Mouse (Mus musculus): ENCODE data around the gene Rac1.
"Not testable (repeated sequence)": the region's sequence is repeated elsewhere in the genome, so short reads cannot be mapped to it uniquely, and the experiment has no call there.

The Rac1 gene

DNA sequence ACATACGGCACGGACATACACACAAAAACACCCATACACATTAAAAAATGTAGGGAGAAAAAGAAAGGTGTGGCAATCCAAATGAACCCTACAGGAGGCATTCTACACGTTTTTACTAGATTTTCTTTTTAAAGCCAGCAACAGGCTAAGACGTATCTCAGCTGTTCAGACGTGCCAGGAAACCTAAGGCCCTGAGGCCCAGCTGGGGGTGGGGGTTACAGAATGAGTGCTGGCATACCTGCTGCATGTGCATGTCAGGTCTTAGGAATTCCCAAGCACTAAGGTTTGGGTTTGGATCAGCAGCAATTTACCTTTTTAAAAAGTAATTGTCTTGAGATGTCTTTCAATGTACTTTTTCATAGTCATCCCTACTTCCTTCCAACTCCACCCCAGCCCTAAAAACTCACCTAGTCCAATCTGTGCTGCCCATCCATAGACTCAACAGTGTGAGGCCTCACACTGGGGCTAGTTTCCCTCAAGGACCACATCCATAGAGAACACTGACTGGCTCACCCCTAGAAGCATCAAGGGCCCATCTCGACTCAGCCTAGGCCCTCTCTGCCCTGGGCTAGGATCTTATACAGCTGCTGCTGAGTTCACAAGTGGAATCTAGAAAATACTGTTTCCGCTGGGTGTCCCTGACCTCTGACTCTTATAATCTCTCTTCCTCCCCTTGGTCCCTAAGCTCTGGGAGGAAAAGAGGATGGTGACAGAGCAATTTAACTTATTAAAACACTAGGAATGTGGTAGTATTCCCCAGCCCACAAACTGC is 2.2 kb downstream of the Rac1 start:
- peak; percentile 91 for DNase-seq

DNA sequence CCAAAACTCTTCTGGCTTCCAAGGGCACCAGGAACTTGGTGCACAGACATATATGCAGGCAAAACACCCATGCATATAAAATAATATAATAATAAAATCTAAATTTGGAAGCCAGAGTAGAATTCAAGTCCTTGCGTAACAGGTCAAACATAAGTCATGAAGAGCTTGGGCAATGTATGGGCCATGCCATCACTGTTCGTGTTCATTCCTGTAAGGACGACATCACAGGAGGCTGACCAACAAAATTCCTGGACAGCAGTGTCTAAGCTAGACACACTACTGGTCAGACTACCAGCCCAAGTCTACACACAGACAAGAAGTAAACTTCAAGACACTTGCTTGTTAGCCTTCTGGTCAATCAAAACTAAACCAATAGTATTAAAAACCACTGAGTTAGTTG is 5.0 kb downstream of the Rac1 start:
- DNase-seq: no peak

- peak; percentile 93 for DNase-seq
Observed at GRCm38 (mm10) chr5:143520415-143520814, 7.4 kb downstream of the Rac1 start.

GRCm38 (mm10) chr5:143518045-143518591 is 9.7 kb downstream of the Rac1 start:
- peak; percentile 90 for DNase-seq

GRCm38 (mm10) chr5:143517436-143517835 is 10.4 kb downstream of the Rac1 start:
- DNase-seq: peak; percentile 84

DNA sequence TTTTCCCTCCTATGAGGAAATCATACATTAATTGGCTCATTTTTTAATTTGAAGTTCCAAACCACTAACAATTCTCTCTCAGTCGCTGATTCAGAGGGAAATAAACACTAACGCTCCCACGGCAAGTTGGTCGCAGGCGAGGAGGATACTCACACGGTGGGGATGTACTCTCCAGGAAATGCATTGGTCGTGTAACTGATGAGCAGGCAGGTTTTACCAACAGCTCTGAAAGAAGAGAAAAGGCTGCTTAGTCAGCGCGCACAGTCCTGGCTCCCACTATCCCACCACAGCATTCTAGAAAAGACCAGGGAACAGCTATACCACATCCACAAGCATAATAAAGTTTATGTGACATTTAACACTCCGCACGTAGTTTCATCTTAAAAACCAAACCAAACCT is 10.8 kb downstream of the Rac1 start:
- peak; percentile 85 for DNase-seq

- DNase-seq: no peak
Observed at GRCm38 (mm10) chr5:143514878-143515277, 13.0 kb downstream of the Rac1 start.

- DNase-seq: no peak
Observed at GRCm38 (mm10) chr5:143512305-143512704, 15.5 kb downstream of the Rac1 start.

DNA sequence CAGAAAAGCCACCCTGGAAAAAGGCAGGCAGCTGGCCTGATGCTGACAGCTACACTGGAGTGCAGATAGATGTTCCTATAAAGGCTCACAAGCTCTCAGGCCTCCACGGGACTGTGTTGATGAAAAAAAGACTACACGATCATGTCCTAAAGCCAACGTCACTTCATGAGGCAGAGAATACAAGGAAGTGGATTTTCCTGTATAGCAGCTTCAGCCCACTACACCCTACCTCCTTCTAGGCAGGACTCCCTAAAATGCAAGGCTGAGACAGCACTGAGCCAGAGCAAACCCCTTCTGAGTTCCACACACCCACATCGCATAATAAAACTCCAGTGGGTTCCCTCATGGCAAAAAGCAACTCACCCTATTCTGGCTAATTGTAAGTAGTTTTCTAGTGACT is 16.3 kb downstream of the Rac1 start:
- peak; percentile 91 for DNase-seq

DNA sequence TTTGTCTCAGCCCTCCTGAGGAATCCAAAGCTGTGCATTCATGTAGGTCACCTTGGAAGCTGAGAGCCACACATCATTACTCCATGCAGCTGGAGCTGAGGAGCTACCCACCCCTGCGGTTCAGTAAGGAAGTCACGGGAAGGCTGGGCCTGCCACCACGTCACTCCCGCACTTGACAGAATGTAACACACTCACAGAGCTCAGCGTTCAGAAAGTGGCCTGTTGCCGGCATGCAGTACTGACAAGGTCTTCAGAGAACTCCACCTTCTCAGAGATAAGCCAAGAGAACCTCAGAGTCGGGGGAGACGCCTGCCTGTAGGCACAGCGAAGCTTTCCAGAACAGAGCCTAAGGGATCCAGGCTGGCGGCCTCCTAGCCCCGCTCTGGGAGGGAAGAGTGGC is 18.1 kb downstream of the Rac1 start:
- peak; percentile 95 for DNase-seq

DNA sequence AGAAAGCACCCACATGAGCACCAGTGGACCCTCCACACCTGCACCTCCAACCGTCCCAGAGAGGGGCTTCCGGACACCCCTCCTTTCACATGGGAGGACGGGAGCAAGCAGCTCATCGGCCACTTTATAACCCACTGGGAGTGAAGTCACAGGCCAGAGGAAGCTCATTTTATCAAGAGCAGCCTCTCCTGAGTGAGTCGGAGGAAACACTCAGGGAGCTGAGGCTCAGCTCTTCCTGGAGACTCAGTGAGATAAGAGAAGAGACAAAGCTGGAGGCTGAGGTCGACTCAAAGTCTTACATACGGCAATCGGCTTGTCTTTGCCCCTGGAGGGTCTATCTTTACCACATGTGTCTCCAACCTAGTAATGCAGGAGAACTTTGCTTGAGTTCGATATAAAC is 18.5 kb downstream of the Rac1 start:
- peak; percentile 86 for DNase-seq

- no peak for DNase-seq
Observed at GRCm38 (mm10) chr5:143505545-143505944, 22.3 kb downstream of the Rac1 start.

GRCm38 (mm10) chr5:143505056-143505455 is 22.8 kb downstream of the Rac1 start:
- DNase-seq: no peak

DNA sequence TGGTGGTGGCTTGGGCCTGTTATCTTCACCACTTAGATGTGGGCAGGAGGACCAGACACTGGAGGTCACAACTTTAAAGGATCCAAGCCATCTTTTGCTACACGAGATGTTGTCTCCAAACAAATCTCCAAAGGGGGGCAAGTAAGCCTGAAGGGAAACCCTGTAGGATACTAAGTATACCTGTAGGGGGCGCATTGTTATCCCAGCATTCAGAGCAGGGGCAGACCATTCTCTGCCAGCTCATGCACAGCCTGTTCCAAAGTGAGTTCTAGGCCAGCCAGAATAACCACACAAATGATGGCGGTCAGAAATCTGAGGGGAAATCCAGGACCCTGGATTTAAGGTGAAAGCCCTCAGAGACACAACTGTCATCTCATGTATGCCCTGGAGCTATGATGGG is 23.4 kb downstream of the Rac1 start:
- no peak for DNase-seq

DNA sequence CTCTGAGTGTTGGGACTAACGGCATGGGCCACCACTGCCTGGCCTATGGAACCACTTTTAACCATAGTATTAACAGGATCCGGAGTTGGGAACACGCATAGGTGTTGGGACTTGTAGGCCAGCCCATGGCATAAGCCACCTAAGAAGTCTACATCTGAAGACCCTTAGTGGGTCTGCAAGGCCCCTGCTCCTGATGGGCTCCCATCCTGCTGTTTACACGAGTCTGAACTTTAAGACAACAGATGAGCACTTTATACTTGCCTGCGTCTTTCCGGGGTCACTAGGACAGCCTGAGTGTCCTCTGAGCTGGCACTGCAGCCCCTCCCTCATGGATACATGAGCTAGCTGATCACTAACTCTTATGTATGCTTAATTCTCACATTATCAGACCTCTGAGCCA is 24.1 kb downstream of the Rac1 start:
- peak; percentile 90 for DNase-seq

GRCm38 (mm10) chr5:143502899-143503557 is 24.8 kb downstream of the Rac1 start:
- DNase-seq: peak; percentile 92

DNA sequence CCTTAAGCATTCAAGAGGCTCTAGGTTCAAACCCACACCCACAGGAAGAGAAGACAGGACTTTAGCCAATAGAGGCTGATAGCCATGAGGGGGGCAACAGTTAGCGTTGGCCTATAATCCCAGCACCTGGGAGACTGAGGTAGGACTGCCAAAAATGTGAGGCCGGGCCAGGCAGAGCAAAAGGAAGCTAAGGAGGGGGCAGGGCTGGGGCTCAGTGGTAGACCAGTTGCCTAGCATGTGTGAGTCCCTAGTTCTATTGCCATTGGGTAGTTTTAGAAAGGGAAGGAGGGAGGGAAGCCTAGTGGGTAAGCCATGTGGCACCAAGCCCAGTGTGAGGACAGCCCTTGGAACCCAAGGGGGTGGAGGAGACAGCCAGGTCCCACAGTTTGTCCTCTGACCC is 26.2 kb downstream of the Rac1 start:
- no peak for DNase-seq

- no peak for DNase-seq
Observed at GRCm38 (mm10) chr5:143501140-143501539, 26.7 kb downstream of the Rac1 start.

DNA sequence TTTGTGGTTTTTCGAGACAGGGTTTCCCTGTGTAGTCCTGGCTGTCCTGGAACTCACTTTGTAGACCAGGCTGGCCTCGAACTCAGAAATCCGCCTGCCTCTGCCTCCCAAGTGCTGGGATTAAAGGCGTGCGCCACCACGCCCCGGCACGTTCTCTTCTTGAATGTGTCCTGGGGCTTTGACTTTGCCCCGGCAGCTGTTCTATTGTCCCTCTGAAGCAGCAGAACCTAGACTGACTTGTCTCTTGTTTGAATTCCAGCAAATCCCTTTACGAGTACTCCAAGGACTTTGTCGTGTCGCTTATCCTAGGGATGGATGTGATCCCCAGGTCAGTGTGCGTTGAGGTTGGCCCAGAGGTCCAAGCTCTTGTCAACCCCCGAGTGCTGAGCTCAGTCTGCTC is 27.1 kb downstream of the Rac1 start:
- not testable (repeated sequence) for DNase-seq

DNA sequence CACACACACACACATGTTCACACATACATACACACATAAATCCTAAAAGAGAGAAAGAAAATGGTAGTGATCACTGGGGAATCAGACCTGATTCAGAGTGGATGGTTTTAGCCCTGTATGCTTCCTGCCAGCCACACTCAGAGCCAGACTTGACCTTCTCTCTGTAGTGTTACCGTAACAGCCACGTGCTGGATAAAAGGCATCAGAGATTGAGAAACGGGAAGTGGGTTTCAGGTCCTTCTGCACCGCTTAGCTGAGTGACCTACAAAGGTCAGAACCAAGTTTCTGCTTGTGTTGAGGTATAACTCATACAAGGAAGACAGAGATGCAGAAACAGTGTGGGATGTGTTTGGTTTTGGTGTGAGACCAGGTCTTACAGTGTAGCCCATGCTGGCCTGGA is 28.1 kb downstream of the Rac1 start:
- DNase-seq: no peak

DNA sequence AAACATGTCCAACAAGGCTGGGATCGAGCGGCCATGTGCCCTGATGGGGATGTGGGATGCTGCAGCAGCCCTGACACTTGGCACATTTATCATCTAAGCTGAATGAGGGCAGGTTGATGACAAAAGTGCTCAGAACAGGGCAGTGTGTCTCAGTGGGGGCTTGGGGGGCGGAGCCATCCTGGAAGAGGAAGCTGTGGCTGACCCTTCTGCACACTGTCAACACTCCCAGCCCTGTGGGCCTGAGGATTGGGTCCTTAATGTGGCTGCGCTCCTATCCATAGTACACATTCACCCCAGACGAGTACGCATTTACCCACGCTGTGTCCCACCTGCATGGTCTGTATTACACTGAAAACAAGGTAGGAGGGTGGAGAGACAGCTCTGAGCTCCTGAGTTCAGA is 28.6 kb downstream of the Rac1 start:
- DNase-seq: no peak

DNA sequence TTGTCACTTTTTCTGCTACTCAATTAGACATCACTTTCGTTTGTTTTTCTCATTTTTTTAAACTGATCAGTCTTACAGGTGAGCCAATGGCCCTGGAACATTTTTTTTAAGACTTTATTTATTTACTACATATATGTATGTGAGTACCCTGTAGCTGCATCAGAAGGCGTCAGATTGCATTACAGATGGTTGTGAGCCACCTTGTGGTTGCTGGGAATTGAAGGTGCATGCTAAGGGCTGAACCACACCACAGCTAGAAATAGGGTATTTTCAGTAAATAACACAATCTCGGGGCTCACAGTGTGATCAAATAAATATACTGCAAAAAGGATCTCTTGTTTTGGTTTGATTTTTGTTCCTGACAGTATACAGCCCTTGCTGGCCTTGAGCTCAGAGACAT is 30.4 kb downstream of the Rac1 start:
- no peak for DNase-seq

GRCm38 (mm10) chr5:143495708-143496107 is 32.1 kb downstream of the Rac1 start:
- DNase-seq: no peak

- no peak for DNase-seq
Observed at GRCm38 (mm10) chr5:143493163-143493562, 34.7 kb downstream of the Rac1 start.

All from heart, adult 11 months (tissue).